Mouse (Mus musculus) ES-E14 (cell line): ENCODE results near the gene Wdr35.

Source experiments
- CHD2 ChIP-seq: IDR thresholded peaks from 2 replicates; pipeline ENCODE4 v1.6.1; 2014; ENCODE audit warnings: mild to moderate bottlenecking, low read depth, low read length, inconsistent platforms
- HCFC1 ChIP-seq: IDR thresholded peaks from 2 replicates; pipeline ENCODE4 v1.6.1; 2012; ENCODE audit warnings: low read length, inconsistent platforms, borderline replicate concordance; ENCODE audit not compliant: insufficient read depth
- MAFK ChIP-seq: IDR thresholded peaks from 2 replicates; pipeline ENCODE4 v1.6.1; 2014; ENCODE audit warnings: mild to moderate bottlenecking, low read depth, low read length, inconsistent platforms; ENCODE audit not compliant: insufficient read depth
- ZC3H11A ChIP-seq: IDR thresholded peaks from 2 replicates; pipeline ENCODE4 v1.6.1; 2012; ENCODE audit warnings: low read depth, mild to moderate bottlenecking, inconsistent platforms, low read length, borderline replicate concordance
- ZNF384 ChIP-seq: IDR thresholded peaks from 2 replicates; pipeline ENCODE4 v1.6.1; 2012; ENCODE audit warnings: low read depth, low read length, inconsistent platforms

- TF ChIP-seq ZNF384 (no peak), HCFC1 (no peak), MAFK (no peak), ZC3H11A (no peak), CHD2 (no peak)
These were observed 55.8 kb downstream of the Wdr35 start for GRCm38 (mm10) chr12:9029506-9029887.
